Mouse (Mus musculus): ENCODE results near the gene Tmco4.
A peak's percentile ranks its signal among the peaks of the same experiment; 100 is the strongest.

DNA sequence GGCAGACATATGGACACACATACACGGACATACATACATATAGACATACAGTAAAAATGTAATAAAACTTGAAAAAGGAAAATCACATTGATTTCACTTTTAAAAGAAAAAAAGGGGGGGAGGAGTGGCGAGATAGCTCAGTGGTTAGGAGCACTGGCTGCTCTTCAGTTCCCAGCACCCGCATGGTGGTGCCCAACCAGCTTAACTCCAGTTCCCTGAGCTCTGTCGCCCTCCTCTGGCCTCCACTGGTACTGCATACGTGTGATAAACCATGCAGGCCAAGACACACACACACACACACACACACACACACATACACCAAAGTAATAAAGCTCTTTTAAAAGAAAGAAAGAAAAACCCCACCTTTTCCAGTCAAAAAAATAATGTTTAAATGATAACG is 42.1 kb downstream of the Tmco4 start:
- TF ChIP-seq CTCF (IDR thresholded peaks at IDR 0.05; ENCODE audit: insufficient read depth, low read length) (peak; percentile 47; the same call in 1 of the 2 replicates), POLR2A (IDR thresholded peaks at IDR 0.05; ENCODE audit: borderline replicate concordance, extremely low read depth, low read depth, low read length) (no peak)
